Mouse (Mus musculus) lung, adult 2 months (tissue): ENCODE measurements at regions not wholly inside any gene's neighbourhood (a gene's known extent, or its start where the extent isn't known, plus 50 kb on each side); places are given as distances from the start of the nearest gene placed in this dataset.

Experiments used
- CTCF ChIP-seq: fragments of 200-500 bp; IDR thresholded peaks from 2 replicates; pipeline ENCODE4 v1.5.1; 2011; ENCODE audit warnings: mild to moderate bottlenecking, low read length, control low read depth; ENCODE audit not compliant: insufficient read depth
- POLR2A ChIP-seq: fragments of 200-500 bp; IDR thresholded peaks from 2 replicates; pipeline ENCODE4 v1.6.1; 2011; ENCODE audit warnings: low read depth, mild to moderate bottlenecking, control low read depth, low read length, borderline replicate concordance; ENCODE audit errors: extremely low read depth

DNA sequence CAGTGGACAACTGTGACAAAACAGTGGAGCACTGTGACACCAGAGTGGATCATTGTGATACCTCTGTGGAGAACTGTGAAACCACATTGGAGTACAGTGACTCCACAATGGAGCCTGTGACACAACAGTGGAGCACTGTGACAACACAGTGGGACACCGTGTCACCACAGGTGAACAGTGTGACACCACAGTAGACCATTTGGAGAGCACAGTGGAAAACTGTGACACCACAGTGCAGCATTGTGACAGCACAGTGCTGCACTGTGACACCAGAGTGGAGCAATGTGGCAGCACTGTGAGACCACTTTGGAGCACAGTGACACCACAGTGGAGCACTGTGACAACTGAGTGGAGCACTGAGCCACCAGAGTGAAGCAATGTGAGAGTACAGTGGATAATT, 111.7 kb upstream of the Vmn1r2 start:
- TF ChIP-seq CTCF (no peak), POLR2A (no peak)
